Mouse (Mus musculus): ENCODE data around the gene Szrd1.

GRCm38 (mm10) chr4:141181981-141182380 is 42.4 kb upstream of the Szrd1 start:
- TF ChIP-seq CTCF (IDR thresholded peaks at IDR 0.05; ENCODE audit: borderline replicate concordance, insufficient read depth, low read depth, low read length) (no peak), POLR2A (IDR thresholded peaks at IDR 0.05; ENCODE audit: borderline replicate concordance, insufficient read depth, low read length) (no peak)

All from cerebellum, adult 2 months (tissue).